Mouse (Mus musculus): Measurements from ENCODE around the gene Atp11a. TPM values are rescaled to one million over a fixed set of nuclear protein-coding genes. Genes with fewer than 3 reads are reported as not detected.
A peak's percentile ranks its signal among the peaks of the same experiment; 100 is the strongest.

Gene Atp11a
- polyA plus RNA-seq, 1 experiment from 2014 or later: 15.9 TPM

GRCm38 (mm10) chr8:12825686-12826237, 68.9 kb downstream of the Atp11a start:
- Histone ChIP-seq H3K27ac (0 out of 2 replicates have a peak overlapping the region, but pooled peaks have one; percentile 33), H3K9ac (no peak overlapping the region), H3K4me2 (replicated peaks) (no peak overlapping the region), H3K4me3 (replicated peaks) (no peak overlapping the region), H3K4me1 (replicated peaks) (no peaks in the 10 kb centered on the region), H3K36me3 (peaks cover 34% of the 10 kb centered on the region), H3K27me3 (replicated peaks) (no peaks in the 10 kb centered on the region), H3K9me3 (no peaks in the 10 kb centered on the region)
- peak; percentile 57 for ATAC-seq
- WGBS: 67% methylated on average over 8 of the region's 8 CpGs

- Histone ChIP-seq H3K36me3 (peaks cover 29% of the 10 kb centered on the region), H3K4me3 (replicated peaks) (no peak overlapping the region), H3K9ac (no peak overlapping the region), H3K27me3 (replicated peaks) (no peaks in the 10 kb centered on the region), H3K4me1 (replicated peaks) (no peaks in the 10 kb centered on the region), H3K4me2 (replicated peaks) (no peak overlapping the region), H3K27ac (no peak overlapping the region), H3K9me3 (no peaks in the 10 kb centered on the region)
- ATAC-seq: no peak
- 91% methylated on average over 9 of the region's 9 CpGs for WGBS
Observed at GRCm38 (mm10) chr8:12827124-12827523, 70.3 kb downstream of the Atp11a start.

- no peak overlapping the region for H3K27ac ChIP-seq
- H3K9me3 ChIP-seq: no peaks in the 10 kb centered on the region
- no peaks in the 10 kb centered on the region for H3K27me3 ChIP-seq (replicated peaks)
- no peak overlapping the region for H3K9ac ChIP-seq
- H3K4me1 ChIP-seq (replicated peaks): no peaks in the 10 kb centered on the region
- H3K4me2 ChIP-seq (replicated peaks): no peak overlapping the region
- ATAC-seq: no peak
- H3K4me3 ChIP-seq (replicated peaks): no peak overlapping the region
- H3K36me3 ChIP-seq: peaks cover 23% of the 10 kb centered on the region
- WGBS: 86% methylated on average over 6 of the region's 6 CpGs
Observed at GRCm38 (mm10) chr8:12828298-12828697, 71.5 kb downstream of the Atp11a start.

DNA sequence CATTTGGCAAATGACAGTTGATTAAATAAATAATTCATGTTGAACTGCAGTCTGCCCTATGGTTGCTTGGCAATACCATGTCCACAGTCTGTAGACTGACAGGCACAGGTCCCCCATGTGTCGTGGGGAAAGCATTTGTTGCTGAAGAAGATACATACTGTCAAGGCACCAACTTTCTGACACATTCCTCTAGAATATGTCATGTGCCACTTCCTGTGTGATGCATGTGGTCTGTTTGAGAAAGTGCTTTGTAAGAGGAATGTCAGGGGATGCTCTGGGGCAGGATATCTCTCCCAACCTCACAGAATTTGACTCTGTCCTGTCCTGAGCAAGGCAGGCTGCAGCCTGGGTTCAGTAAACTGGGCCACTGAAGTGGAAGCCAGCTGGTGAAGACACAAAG, 72.6 kb downstream of the Atp11a start:
- Histone ChIP-seq H3K27ac (no peak overlapping the region), H3K9me3 (no peaks in the 10 kb centered on the region), H3K27me3 (replicated peaks) (no peaks in the 10 kb centered on the region), H3K9ac (no peak overlapping the region), H3K4me2 (replicated peaks) (no peak overlapping the region), H3K4me3 (replicated peaks) (no peak overlapping the region), H3K36me3 (peaks cover 25% of the 10 kb centered on the region), H3K4me1 (replicated peaks) (no peaks in the 10 kb centered on the region)
- WGBS: 89% methylated on average over 1 of the region's 1 CpGs
- no peak for ATAC-seq

- ATAC-seq: no peak
- H3K36me3 ChIP-seq: peaks cover 27% of the 10 kb centered on the region
Observed at GRCm38 (mm10) chr8:12831659-12832589, 75.1 kb downstream of the Atp11a start.

DNA sequence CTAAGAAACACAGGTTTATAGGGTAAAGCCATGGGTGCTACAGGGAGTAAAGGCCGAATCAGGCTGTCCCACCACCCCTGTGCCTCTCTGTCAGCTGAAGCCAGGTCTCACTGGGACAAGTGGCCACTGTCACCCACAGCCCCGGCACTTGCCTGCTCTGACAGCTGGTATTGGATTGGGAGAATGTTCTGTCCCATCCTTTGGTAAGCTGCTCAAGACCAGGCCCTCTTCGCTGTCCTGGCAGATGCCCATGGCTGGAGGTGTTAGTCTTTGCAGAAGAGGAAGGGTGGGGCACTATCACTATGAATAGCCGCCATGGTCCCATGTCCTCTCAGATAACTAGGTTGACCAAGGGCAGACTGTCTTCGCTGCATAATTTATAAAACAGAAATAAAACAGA, 76.8 kb downstream of the Atp11a start:
- Histone ChIP-seq H3K9ac (no peak overlapping the region), H3K4me1 (replicated peaks) (no peaks in the 10 kb centered on the region), H3K27ac (no peak overlapping the region), H3K9me3 (no peaks in the 10 kb centered on the region), H3K4me3 (replicated peaks) (no peak overlapping the region), H3K4me2 (replicated peaks) (no peak overlapping the region), H3K27me3 (replicated peaks) (no peaks in the 10 kb centered on the region), H3K36me3 (peaks cover 25% of the 10 kb centered on the region)
- WGBS: 89% methylated on average over 5 of the region's 5 CpGs
- ATAC-seq: no peak

More at GRCm38 (mm10) chr8:12831659-12832589, 75.1 kb downstream of the Atp11a start:
- Histone ChIP-seq H3K4me3 (replicated peaks) (no peak overlapping the region), H3K9me3 (no peaks in the 10 kb centered on the region), H3K4me2 (replicated peaks) (no peak overlapping the region), H3K4me1 (replicated peaks) (no peaks in the 10 kb centered on the region), H3K27ac (no peak overlapping the region), H3K27me3 (replicated peaks) (no peaks in the 10 kb centered on the region), H3K9ac (no peak overlapping the region)
- WGBS: 92% methylated on average over 7 of the region's 7 CpGs

- Histone ChIP-seq H3K36me3 (peaks cover 23% of the 10 kb centered on the region), H3K9ac (no peak overlapping the region), H3K4me3 (replicated peaks) (no peak overlapping the region), H3K9me3 (no peaks in the 10 kb centered on the region), H3K27me3 (replicated peaks) (no peaks in the 10 kb centered on the region), H3K4me2 (replicated peaks) (no peak overlapping the region), H3K27ac (no peak overlapping the region), H3K4me1 (replicated peaks) (no peaks in the 10 kb centered on the region)
- WGBS: 86% methylated on average over 7 of the region's 7 CpGs
- no peak for ATAC-seq
Observed at GRCm38 (mm10) chr8:12840834-12841233, 84.0 kb downstream of the Atp11a start.

GRCm38 (mm10) chr8:12842342-12842995, 85.7 kb downstream of the Atp11a start:
- H3K9ac ChIP-seq: no peak overlapping the region
- H3K4me1 ChIP-seq (replicated peaks): no peaks in the 10 kb centered on the region
- H3K27ac ChIP-seq: no peak overlapping the region
- ATAC-seq: no peak
- no peaks in the 10 kb centered on the region for H3K27me3 ChIP-seq (replicated peaks)
- H3K4me3 ChIP-seq (replicated peaks): no peak overlapping the region
- H3K9me3 ChIP-seq: no peaks in the 10 kb centered on the region
- 85% methylated on average over 11 of the region's 11 CpGs for WGBS
- no peak overlapping the region for H3K4me2 ChIP-seq (replicated peaks)
- peaks cover 25% of the 10 kb centered on the region for H3K36me3 ChIP-seq

DNA sequence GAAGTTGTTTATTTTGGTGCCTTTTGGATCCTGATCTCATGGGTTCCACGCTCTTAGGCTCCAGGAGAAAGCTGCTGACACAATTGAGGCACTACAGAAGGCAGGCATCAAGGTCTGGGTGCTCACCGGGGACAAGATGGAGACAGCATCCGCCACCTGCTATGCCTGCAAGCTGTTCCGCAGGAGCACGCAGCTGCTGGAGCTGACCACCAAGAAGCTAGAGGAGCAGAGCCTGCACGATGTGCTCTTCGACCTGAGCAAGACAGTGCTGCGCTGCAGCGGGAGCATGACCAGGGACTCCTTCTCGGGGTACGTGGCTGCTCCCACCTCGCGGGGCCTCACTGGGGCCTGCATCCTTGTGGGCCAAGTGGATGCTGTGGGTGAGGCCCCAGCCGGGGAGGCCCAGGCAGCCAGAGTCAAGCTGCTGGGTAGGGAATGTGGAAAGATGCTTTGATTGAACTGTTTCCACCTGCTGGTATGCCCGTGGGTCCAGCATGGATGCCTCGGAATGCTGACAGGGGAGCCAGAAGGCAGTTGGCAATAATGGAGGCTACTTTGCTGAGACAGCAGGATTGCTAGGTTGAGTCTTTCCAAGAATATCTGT, 87.6 kb downstream of the Atp11a start:
- Histone ChIP-seq H3K27ac (no peak overlapping the region), H3K4me3 (replicated peaks) (no peak overlapping the region), H3K9ac (no peak overlapping the region), H3K4me2 (replicated peaks) (no peak overlapping the region), H3K4me1 (replicated peaks) (no peaks in the 10 kb centered on the region), H3K36me3 (peaks cover 25% of the 10 kb centered on the region), H3K27me3 (replicated peaks) (no peaks in the 10 kb centered on the region), H3K9me3 (no peaks in the 10 kb centered on the region)
- ATAC-seq: no peak
- 94% methylated on average over 16 of the region's 16 CpGs for WGBS

DNA sequence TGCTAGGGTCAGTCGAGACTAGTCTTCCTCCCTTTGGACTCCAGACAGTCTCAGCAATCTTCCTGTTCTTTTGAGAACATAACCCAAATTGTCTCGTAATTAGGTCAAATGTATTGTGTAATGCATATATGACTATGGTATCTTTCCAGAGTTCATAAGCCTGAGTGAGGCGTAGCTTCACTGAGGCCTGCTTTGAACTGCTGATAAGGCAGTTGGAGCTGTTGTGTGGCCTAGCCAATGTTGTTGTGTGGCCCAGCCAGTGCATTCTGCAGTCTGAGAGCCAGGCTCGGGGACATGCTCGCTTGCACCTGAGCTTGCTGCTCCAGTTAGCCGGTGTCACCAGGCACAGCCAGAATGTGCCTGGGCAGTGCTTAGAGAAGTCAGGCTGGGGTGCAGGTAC, 89.6 kb downstream of the Atp11a start:
- no peak overlapping the region for H3K9ac ChIP-seq
- H3K27ac ChIP-seq: no peak overlapping the region
- ATAC-seq: no peak
- H3K9me3 ChIP-seq: no peaks in the 10 kb centered on the region
- no peak overlapping the region for H3K4me3 ChIP-seq (replicated peaks)
- no peaks in the 10 kb centered on the region for H3K27me3 ChIP-seq (replicated peaks)
- no peaks in the 10 kb centered on the region for H3K4me1 ChIP-seq (replicated peaks)
- H3K4me2 ChIP-seq (replicated peaks): no peak overlapping the region
- 92% methylated on average over 6 of the region's 6 CpGs for WGBS
- peaks cover 34% of the 10 kb centered on the region; the same call in 1 of the 2 replicates for H3K36me3 ChIP-seq

DNA sequence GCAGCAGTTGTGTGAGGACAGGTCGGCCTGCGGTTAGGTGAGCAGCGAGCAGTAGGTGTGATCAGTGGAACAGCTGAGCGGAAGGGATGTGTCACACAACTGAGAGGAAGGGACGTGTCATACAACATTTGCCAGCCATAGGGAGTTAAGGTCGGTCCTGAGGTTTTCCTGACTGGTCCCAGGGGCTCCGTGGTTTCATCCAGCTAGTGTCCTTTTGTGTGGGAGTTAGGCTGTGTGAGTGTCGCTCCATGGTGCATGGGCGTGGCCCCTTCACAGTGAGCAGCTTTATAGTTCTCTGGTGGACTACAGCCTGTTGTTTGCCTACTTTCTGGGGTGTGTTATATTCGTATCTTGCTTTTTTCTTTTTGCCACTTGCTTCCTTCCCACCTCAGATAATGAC, 94.4 kb downstream of the Atp11a start:
- H3K4me3 ChIP-seq (replicated peaks): no peak overlapping the region
- H3K4me1 ChIP-seq (replicated peaks): no peaks in the 10 kb centered on the region
- H3K9ac ChIP-seq: no peak overlapping the region
- no peaks in the 10 kb centered on the region for H3K27me3 ChIP-seq (replicated peaks)
- ATAC-seq: no peak
- WGBS: 85% methylated on average over 10 of the region's 10 CpGs
- peaks cover 20% of the 10 kb centered on the region; the same call in 1 of the 2 replicates for H3K36me3 ChIP-seq
- no peaks in the 10 kb centered on the region for H3K9me3 ChIP-seq
- H3K27ac ChIP-seq: no peak overlapping the region
- no peak overlapping the region for H3K4me2 ChIP-seq (replicated peaks)

- Histone ChIP-seq H3K4me1 (replicated peaks) (no peaks in the 10 kb centered on the region), H3K27me3 (replicated peaks) (no peaks in the 10 kb centered on the region), H3K27ac (no peak overlapping the region), H3K4me2 (replicated peaks) (no peak overlapping the region), H3K9ac (no peak overlapping the region), H3K36me3 (peaks cover 3% of the 10 kb centered on the region; the same call in 1 of the 2 replicates), H3K4me3 (replicated peaks) (no peak overlapping the region), H3K9me3 (no peaks in the 10 kb centered on the region)
- ATAC-seq: no peak
- WGBS: 66% methylated on average over 15 of the region's 15 CpGs
Observed at GRCm38 (mm10) chr8:12856038-12856437, 99.2 kb downstream of the Atp11a start.
